Mouse (Mus musculus) hindbrain, embryonic 13.5 days (tissue): ENCODE data around the gene Gfi1b. TPM values are rescaled to one million over a fixed set of nuclear protein-coding genes. Genes with fewer than 3 reads are reported as not detected.

Experiments used
- ATAC-seq: fragments of 200-750 bp; cut with Nextera tagmentation; 2 replicates; pipeline ENCODE4 v1.8.0; 2017; ENCODE audit warnings: moderate TSS enrichment; ENCODE audit not compliant: low FRiP score
- H3K27ac ChIP-seq: fragments of 300-500 bp; sonication (generic); 2 replicates; pipeline ENCODE4 v1.5.1; 2015; ENCODE audit warnings: inconsistent platforms, mild to moderate bottlenecking, moderate library complexity
- H3K27me3 ChIP-seq: fragments of 300-500 bp; sonication (generic); 2 replicates; pipeline ENCODE4 v1.6.1; 2015; ENCODE audit warnings: mild to moderate bottlenecking, inconsistent platforms
- H3K36me3 ChIP-seq: fragments of 300-500 bp; sonication (generic); 2 replicates; pipeline ENCODE4 v1.6.1; 2015; ENCODE audit warnings: mild to moderate bottlenecking, inconsistent platforms
- H3K4me1 ChIP-seq: fragments of 300-500 bp; sonication (generic); replicated peaks from 2 replicates; pipeline ENCODE4 v1.6.1; 2015; ENCODE audit warnings: inconsistent platforms
- H3K4me2 ChIP-seq: fragments of 300-500 bp; sonication (generic); 2 replicates; pipeline ENCODE4 v1.6.1; 2015; ENCODE audit warnings: inconsistent platforms, mild to moderate bottlenecking, moderate library complexity
- H3K4me3 ChIP-seq: fragments of 300-500 bp; sonication (generic); 2 replicates; pipeline ENCODE4 v1.5.1; 2015; ENCODE audit warnings: mild to moderate bottlenecking, inconsistent platforms
- H3K9ac ChIP-seq: fragments of 300-500 bp; sonication (generic); 2 replicates; pipeline ENCODE4 v1.6.1; 2015; ENCODE audit warnings: mild to moderate bottlenecking, inconsistent platforms
- H3K9me3 ChIP-seq: fragments of 300-500 bp; sonication (generic); 2 replicates; pipeline ENCODE4 v1.6.1; 2016; ENCODE audit warnings: inconsistent platforms
- WGBS: fragments of 180-500 bp; shearing (Covaris S2); methylation state at CpG from one replicate; pipeline ENCODE4 v1.1.7; 2015; 5-methylcytosine and 5-hydroxymethylcytosine counted together
- polyA plus RNA-seq: library from polyadenylated mRNA; unstranded; fragments of >200 nt; fragmentation: Nextera tagmentation; extraction: Ambion mirVana; gene quantifications from 2 replicates; pipeline ENCODE4 v1.2.1, GENCODE M21; 2015

Gene Gfi1b
- polyA plus RNA-seq, 1 experiment from 2014 or later: 0.23 TPM

DNA sequence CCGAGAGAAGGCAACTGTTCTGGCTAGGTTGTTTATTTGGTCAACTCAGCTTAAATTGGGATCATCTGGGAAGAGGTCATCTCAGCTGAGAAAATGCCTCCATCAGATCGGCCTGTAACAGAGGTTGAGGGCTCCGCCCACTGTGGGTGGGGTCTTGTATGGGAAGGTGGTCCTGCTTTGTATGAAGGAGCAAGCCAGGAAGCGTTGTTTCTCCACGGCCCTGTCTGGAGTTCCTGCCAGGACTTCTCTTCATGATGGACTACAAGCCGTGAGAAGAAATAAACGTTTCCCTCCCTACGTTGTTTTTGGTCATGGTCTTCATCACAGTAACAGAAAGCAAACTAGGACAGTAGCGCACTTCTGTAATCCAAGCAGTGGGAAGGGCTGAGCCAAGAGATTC is 17.1 kb upstream of the Gfi1b start:
- Histone ChIP-seq H3K9me3 (no peaks in the 10 kb centered on the region), H3K27me3 (peaks cover 9% of the 10 kb centered on the region; the same call in 1 of the 2 replicates), H3K4me1 (peaks cover 32% of the 10 kb centered on the region), H3K36me3 (no peaks in the 10 kb centered on the region), H3K27ac (no peak overlapping the region), H3K9ac (no peak overlapping the region), H3K4me2 (peak overlapping the region; percentile 32), H3K4me3 (peak overlapping the region; percentile 9; the same call in 1 of the 2 replicates)
- 8% methylated on average over 9 of the region's 9 CpGs for whole genome bisulfite sequencing
- no peak for ATAC-seq

DNA sequence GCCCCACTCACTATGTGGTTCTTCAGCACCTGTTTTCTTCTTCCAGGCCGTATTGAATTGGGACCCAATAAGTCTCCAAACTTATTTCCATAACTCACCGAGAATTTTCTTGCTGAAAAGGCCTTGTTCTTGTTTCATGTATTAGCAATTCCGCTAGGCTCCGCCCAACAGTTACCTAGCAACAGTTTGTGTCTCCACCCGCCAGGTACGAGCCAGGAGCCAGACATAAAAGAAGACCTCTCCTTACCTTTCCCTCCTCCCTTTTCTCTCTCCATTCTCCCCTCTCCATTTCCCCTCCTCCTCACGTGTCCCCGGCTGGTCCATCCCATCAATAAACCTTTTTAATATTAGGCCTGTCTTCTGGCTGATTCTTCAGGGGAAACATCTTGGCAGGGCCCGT is 16.6 kb upstream of the Gfi1b start:
- H3K27me3 ChIP-seq: peaks cover 9% of the 10 kb centered on the region; the same call in 1 of the 2 replicates
- ATAC-seq: no peak
- peak overlapping the region; percentile 9; the same call in 1 of the 2 replicates for H3K4me3 ChIP-seq
- peak overlapping the region; percentile 32 for H3K4me2 ChIP-seq
- no peak overlapping the region for H3K9ac ChIP-seq
- no peaks in the 10 kb centered on the region for H3K36me3 ChIP-seq
- no peak overlapping the region for H3K27ac ChIP-seq
- H3K9me3 ChIP-seq: no peaks in the 10 kb centered on the region
- 17% methylated on average over 9 of the region's 9 CpGs for WGBS
- peaks cover 27% of the 10 kb centered on the region for H3K4me1 ChIP-seq

DNA sequence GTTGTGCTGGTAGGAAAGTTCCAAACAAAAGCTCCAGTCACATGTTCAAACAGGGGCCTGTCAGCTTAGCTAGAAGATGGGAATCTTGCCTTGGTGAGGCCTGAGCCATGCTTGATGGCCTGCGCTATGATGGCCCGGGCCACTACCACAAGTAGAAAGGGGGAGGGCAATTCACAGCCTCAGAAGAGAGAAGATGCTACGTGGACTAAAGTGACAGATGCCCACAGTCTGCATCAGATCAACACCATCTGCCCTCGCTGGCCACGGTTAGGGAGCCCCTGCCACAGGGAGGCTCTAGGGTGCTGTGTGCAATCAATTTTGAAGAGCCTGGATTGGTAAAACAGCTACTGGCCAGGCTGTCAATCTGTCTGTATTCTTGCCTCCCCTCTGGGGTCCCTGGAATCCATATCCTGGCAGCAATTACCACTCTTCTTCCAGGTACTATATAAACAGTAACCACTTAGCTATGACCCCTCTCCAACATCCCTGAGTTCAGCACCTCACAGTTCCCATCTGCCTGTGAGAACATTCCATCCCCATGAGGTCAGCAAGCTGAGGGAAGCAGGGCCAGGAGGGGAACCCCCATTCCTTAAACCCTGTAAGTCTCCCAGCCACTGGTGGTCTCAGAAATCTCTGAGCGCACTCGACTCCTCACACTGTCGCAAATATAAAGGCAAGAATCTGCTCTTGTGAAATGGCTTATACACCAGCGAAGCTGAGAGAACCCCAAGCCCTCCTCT is 15.5 kb upstream of the Gfi1b start:
- Histone ChIP-seq H3K9ac (no peak overlapping the region), H3K4me3 (no peak overlapping the region), H3K9me3 (no peaks in the 10 kb centered on the region), H3K4me1 (peaks cover 18% of the 10 kb centered on the region), H3K4me2 (no peak overlapping the region), H3K27me3 (peaks cover 9% of the 10 kb centered on the region; the same call in 1 of the 2 replicates), H3K36me3 (no peaks in the 10 kb centered on the region), H3K27ac (no peak overlapping the region)
- no peak for ATAC-seq
- 84% methylated on average over 9 of the region's 9 CpGs for WGBS

DNA sequence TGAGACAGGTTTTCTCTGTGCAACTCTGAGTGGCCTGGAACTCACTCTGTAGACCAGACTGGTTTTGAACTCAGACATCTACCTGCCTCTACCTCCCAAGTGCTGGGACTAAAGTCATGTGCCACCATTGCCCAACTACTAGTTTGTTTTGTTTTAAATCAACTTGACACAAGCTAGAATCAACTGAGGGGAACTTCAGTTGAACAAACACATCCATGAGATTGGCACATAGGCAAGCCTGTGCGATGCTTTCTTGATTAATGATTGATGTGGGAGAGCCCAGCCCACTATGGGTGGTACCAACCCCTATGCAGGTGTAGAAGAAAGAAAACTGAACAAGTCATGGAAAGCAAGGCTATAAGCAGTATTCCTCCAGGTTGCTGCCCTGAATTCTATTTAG is 13.4 kb upstream of the Gfi1b start:
- Histone ChIP-seq H3K27me3 (peaks cover 9% of the 10 kb centered on the region; the same call in 1 of the 2 replicates), H3K4me2 (no peak overlapping the region), H3K9ac (no peak overlapping the region), H3K4me3 (no peak overlapping the region), H3K36me3 (no peaks in the 10 kb centered on the region), H3K4me1 (peaks cover 8% of the 10 kb centered on the region), H3K27ac (no peak overlapping the region), H3K9me3 (no peaks in the 10 kb centered on the region)
- 82% methylated on average over 1 of the region's 1 CpGs for WGBS
- no peak for ATAC-seq

DNA sequence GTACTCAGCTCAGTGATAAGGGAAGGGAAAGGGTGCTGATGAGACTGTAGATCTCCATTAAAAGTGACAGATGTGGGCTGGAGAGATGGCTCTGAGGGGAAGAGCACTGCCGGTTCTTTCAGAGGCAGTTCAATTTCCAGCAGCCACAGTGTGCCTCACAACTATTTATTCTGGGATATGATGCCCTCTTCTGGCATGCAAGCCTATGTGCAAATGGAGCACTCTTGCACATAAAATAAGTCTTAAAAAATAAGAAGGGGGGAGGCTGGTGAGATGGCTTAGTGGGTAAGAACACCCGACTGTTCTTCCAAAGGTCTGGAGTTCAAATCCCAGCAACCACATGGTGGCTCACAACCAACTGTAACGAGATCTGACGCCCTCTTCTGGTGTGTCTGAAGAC is 11.4 kb upstream of the Gfi1b start:
- ATAC-seq: no peak
- no peak overlapping the region for H3K4me3 ChIP-seq
- 60% methylated on average over 4 of the region's 4 CpGs for WGBS
- peaks cover 9% of the 10 kb centered on the region; the same call in 1 of the 2 replicates for H3K4me1 ChIP-seq
- H3K36me3 ChIP-seq: no peaks in the 10 kb centered on the region
- H3K27me3 ChIP-seq: peaks cover 9% of the 10 kb centered on the region; the same call in 1 of the 2 replicates
- no peak overlapping the region for H3K9ac ChIP-seq
- H3K9me3 ChIP-seq: no peaks in the 10 kb centered on the region
- H3K4me2 ChIP-seq: no peak overlapping the region
- H3K27ac ChIP-seq: no peak overlapping the region

DNA sequence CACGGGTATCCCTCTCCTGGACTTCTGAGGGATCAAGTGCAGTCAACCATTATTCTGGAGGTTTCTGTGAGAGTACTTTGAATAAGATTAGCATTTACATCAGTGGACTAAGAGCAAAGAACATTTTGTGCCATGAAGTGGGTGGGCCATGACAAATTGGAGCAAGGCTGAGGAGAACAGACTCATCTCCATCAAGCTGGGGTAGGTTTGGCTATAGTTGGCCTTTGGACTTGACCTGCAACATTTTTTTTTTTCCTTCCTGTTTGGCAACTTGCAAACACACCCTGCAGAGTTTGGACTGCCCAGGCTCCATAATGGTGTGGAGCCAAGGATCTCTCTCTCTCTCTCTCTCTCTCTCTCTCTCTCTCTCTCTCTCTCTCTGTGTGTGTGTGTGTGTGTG is 10.8 kb upstream of the Gfi1b start:
- no peak overlapping the region for H3K4me2 ChIP-seq
- H3K4me1 ChIP-seq: peaks cover 9% of the 10 kb centered on the region; the same call in 1 of the 2 replicates
- H3K4me3 ChIP-seq: no peak overlapping the region
- WGBS: 63% methylated on average over 1 of the region's 1 CpGs
- H3K27ac ChIP-seq: no peak overlapping the region
- H3K9me3 ChIP-seq: no peaks in the 10 kb centered on the region
- H3K36me3 ChIP-seq: no peaks in the 10 kb centered on the region
- peaks cover 4% of the 10 kb centered on the region; the same call in 1 of the 2 replicates for H3K27me3 ChIP-seq
- no peak for ATAC-seq
- no peak overlapping the region for H3K9ac ChIP-seq

DNA sequence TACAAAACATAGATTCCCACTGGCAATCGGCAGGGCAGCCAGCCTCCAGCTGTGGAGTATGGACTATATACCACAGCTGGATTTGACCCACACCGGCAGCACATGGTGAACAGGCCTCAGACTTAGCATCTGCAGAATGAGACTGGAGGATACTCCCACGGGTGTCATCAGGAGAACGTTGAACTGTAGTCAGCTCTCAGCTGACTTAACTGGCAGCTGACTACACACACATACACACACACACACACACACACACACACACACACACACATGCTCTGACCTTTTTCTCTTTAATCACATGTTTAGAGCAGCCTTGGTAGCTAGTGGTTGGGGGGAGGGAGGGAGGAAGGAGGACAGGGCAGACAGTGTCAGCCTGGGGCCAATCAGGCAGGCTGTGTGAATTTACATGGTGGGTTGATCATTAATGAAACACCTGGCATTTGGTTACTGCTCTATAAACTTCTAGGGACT is 8.2 kb upstream of the Gfi1b start:
- no peaks in the 10 kb centered on the region for H3K36me3 ChIP-seq

DNA sequence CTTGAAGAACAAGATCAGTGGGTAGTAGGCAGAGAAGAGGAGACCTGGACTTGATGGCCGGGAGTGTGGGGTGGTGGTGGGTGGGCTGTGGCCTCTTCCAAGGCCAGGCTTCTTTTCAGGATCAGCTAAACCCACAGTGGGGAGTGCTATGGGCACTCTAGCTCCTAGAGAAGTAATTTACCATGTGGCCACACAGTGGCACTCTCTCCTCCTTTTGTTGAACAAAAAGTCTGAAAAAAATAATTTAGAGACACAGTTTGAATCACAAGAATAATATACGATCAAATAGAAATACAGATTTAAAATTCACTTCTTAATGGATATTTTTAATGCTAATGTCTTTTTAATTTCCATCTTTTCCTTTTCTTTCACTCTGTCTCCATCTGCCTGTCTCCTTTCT is 6.3 kb upstream of the Gfi1b start:
- no peaks in the 10 kb centered on the region for H3K9me3 ChIP-seq
- no peak overlapping the region for H3K9ac ChIP-seq
- no peak overlapping the region for H3K27ac ChIP-seq
- no peaks in the 10 kb centered on the region for H3K36me3 ChIP-seq
- WGBS: 69% methylated on average over 2 of the region's 2 CpGs
- H3K4me2 ChIP-seq: no peak overlapping the region
- no peak for ATAC-seq
- 0 out of 2 replicates have a peak, but pooled peaks cover 5% of the 10 kb centered on the region for H3K27me3 ChIP-seq
- no peak overlapping the region for H3K4me3 ChIP-seq
- H3K4me1 ChIP-seq: peaks cover 9% of the 10 kb centered on the region; the same call in 1 of the 2 replicates

More for the DNA sequence above, 8.2 kb upstream of the Gfi1b start:
- ATAC-seq: no peak
- peaks cover 9% of the 10 kb centered on the region; the same call in 1 of the 2 replicates for H3K4me1 ChIP-seq
- no peaks in the 10 kb centered on the region for H3K27me3 ChIP-seq
- WGBS: 38% methylated on average over 4 of the region's 4 CpGs
- no peaks in the 10 kb centered on the region for H3K9me3 ChIP-seq
- no peak overlapping the region for H3K9ac ChIP-seq
- no peak overlapping the region for H3K4me3 ChIP-seq
- H3K27ac ChIP-seq: no peak overlapping the region
- no peak overlapping the region for H3K4me2 ChIP-seq

DNA sequence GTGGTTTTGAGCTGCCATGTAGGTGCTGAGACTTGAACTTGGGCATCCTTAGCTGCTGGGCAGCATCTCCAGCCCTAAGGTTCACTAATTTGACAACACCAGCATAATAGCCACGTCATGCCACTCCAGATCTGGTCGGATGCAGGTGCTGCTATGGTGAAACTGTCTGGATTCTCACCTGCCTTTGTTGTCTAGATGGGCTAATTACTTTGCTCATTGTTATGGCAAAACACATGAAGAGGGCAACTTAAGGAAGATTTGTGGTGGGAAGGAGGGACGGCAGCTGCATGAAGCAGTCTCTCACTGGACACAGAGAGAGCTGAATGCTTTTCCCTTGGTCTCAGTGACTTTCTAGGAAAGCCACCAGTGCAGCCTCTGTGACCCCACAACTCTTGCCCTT is 4.3 kb upstream of the Gfi1b start:
- WGBS: 81% methylated on average over 3 of the region's 3 CpGs
- no peak overlapping the region for H3K4me3 ChIP-seq
- H3K27ac ChIP-seq: no peak overlapping the region
- no peak for ATAC-seq
- peaks cover 24% of the 10 kb centered on the region for H3K27me3 ChIP-seq
- H3K9me3 ChIP-seq: no peaks in the 10 kb centered on the region
- peaks cover 13% of the 10 kb centered on the region; the same call in 1 of the 2 replicates for H3K4me1 ChIP-seq
- H3K9ac ChIP-seq: no peak overlapping the region
- H3K36me3 ChIP-seq: no peaks in the 10 kb centered on the region
- H3K4me2 ChIP-seq: no peak overlapping the region

DNA sequence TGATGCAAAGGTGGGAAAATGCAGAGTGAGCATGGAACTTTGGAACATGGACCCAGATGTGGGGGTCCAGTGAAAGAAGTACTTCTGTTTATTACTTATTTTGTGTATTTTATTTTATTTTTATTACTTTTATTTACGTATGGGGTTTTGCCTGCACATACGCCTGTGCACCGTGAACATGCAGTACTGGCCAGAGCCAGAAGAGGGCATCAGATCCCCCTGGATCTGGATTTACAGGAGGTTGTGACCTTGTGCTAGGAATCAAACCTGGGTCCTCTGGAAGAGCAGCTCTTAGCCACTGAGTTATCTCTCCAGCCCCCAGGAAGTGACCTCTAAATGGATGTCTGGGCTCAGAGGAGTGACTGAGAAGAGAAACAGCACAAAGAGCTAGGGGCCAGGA is 3.1 kb upstream of the Gfi1b start:
- H3K4me2 ChIP-seq: no peak overlapping the region
- H3K27me3 ChIP-seq: peaks cover 33% of the 10 kb centered on the region
- no peak overlapping the region for H3K27ac ChIP-seq
- no peaks in the 10 kb centered on the region for H3K36me3 ChIP-seq
- no peak overlapping the region for H3K9ac ChIP-seq
- 85% methylated on average over 3 of the region's 3 CpGs for WGBS
- no peak for ATAC-seq
- H3K4me1 ChIP-seq: peaks cover 11% of the 10 kb centered on the region; the same call in 1 of the 2 replicates
- no peak overlapping the region for H3K4me3 ChIP-seq
- H3K9me3 ChIP-seq: no peaks in the 10 kb centered on the region

DNA sequence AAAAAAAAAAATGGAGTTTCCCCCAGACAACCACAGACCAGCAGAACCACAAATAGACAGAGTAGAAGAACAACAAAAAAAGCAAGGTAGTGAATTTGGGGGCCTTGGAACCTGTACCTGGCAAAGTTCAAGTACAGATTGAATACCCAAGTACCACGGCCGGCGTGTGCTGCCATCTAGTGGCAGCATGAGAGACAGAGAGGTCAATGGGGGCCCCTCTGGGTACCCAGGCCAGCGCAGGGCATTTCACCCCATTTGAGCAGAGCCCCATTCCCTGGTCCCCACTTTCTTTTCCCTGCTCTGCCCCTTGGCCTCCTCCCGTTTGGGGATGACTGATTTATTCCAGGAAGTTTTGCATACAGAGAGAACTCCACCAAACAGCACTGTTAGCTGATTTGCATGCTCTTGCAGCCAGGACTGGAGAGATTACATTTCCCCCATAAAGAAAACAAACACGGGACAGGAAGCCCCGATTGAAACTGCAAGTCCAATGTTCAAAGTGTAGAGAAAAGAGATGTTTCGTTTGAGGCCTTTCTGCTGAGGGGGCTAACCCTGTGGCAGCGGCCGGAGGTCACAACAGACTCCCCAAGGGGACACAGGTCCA is 841 bp upstream of the Gfi1b start:
- no peak overlapping the region for H3K4me3 ChIP-seq
- ATAC-seq: no peak
- no peaks in the 10 kb centered on the region for H3K9me3 ChIP-seq
- H3K4me2 ChIP-seq: no peak overlapping the region
- no peak overlapping the region for H3K9ac ChIP-seq
- H3K27me3 ChIP-seq: peaks cover 36% of the 10 kb centered on the region
- H3K27ac ChIP-seq: no peak overlapping the region
- H3K36me3 ChIP-seq: no peaks in the 10 kb centered on the region
- WGBS: 22% methylated on average over 10 of the region's 10 CpGs
- peaks cover 4% of the 10 kb centered on the region; the same call in 1 of the 2 replicates for H3K4me1 ChIP-seq

DNA sequence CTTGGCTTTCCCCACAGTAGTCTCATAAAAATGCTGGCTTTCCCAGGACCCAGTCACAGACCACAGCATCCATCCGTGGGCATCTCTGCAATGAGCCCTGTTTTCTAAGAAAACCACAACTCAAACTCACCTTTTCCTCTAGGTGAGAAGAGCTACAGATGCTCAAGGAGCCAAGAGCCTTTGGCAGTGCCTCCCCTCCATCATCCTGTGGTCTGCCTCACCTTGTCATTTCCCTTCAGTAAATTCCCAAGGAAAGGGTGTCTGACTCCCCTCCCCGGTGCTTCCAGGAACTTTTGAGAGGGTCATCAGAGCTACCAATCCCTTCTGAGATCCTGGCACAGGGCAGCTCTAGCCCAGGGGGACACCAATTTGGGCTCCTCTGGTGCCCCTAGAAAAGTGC is 671 bp downstream of the Gfi1b start:
- Histone ChIP-seq H3K4me1 (peaks cover 4% of the 10 kb centered on the region; the same call in 1 of the 2 replicates), H3K4me3 (no peak overlapping the region), H3K9ac (no peak overlapping the region), H3K9me3 (no peaks in the 10 kb centered on the region), H3K4me2 (no peak overlapping the region), H3K27me3 (peaks cover 36% of the 10 kb centered on the region), H3K36me3 (no peaks in the 10 kb centered on the region), H3K27ac (no peak overlapping the region)
- ATAC-seq: no peak
- 24% methylated on average over 2 of the region's 2 CpGs for WGBS
